Mouse (Mus musculus) layer of hippocampus, adult 8-10 months (tissue): ENCODE data around the gene Akr1d1. TPM values are rescaled to one million over a fixed set of nuclear protein-coding genes. Genes with fewer than 3 reads are reported as not detected.
A peak's percentile ranks its signal among the peaks of the same experiment; 100 is the strongest.

Experiments used
- DNase-seq, 2 experiments: peaks; one replicate each; pipeline ENCODE4 v3.0.0; 2022; ENCODE audit warnings: low spot score in 2 of 2
- total RNA-seq, 4 experiments: library from RNA; stranded (reverse); gene quantifications; 2 replicates each; pipeline ENCODE4 v1.2.4; 2022

Akr1d1 gene
- total RNA-seq, 4 experiments from 2014 or later, result 0.11 to 0.13 TPM; not detected in 2

DNA sequence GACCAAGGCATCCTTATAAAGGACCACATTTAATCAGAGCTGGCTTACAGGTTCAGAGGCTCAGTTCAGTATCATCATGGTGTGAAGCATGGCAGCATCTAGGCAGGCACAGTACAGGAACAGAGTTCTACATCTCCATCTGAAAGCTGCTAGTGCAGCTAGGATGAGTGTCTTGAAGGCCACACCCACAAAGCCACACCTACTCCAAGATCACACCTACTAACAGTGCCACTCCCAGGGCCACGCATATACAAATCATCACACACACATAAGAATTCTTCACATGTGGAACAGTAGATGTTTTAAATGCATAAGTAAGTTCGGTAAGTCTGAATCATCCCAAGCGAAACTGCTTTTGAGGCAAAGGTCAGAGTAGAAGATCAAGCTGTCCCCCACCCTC lies 33.9 kb downstream of the Akr1d1 start:
- DNase-seq, result no peak

DNA sequence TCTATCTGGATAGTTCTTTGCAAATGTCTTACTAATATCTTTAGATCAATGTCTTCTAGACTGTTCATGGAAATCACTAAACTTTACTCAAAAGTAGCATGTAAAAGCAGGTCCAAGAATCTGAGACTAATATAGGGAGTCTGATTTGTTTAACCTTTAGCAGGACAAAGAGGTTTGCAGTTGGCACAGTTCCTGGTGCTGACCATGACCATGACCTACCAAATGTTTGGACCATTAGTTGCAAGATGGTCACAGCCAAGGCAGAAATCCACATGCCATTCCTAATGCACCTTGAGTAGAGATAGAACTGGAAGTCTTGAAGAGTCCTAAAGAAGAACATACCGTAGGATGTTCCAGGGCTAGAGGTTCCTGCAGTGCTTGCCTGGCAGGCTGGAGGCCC lies 37.4 kb downstream of the Akr1d1 start:
- DNase-seq, result no peak

DNA sequence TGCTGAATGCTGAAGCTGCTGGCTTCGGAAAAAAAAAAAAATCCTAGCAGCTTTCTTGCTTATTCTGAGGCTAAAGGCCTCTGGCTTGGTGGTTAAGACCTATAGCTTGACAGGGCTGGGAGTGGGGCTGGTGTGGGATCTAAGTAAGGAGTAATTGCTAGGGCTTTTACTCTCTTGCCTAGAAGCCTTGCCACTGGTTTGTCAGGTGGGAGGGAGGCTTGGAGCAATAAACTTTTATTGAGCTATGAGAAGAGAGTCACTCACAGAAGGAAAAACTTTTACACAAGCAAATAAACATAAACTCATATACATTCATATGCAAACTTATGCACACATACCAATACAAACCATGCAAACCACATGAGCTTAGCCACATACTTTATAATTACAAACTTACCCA lies 42.0 kb downstream of the Akr1d1 start:
- DNase-seq, result no peak

DNA sequence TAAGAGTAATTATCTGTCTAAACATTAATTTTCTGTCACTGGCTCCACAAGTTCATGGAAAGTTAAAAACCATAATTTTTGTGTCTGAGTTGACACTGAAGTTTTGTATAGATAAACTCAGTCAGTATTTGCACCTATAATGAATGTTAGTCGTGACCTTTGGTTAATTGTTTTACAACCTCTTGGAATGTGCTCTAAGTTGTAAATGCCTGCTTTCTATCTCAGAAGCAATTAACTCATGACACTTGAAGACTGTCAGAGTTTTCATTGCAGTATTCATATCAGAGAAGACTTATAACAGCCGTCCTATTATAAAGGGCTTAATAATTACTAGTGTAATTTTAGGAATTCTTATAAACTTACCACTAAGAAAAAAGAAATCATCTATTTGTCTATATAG lies 43.0 kb downstream of the Akr1d1 start:
- DNase-seq, result no peak

GRCm38 (mm10) chr6:37580476-37580875 lies 50.5 kb downstream of the Akr1d1 start:
- DNase-seq, result no peak

DNA sequence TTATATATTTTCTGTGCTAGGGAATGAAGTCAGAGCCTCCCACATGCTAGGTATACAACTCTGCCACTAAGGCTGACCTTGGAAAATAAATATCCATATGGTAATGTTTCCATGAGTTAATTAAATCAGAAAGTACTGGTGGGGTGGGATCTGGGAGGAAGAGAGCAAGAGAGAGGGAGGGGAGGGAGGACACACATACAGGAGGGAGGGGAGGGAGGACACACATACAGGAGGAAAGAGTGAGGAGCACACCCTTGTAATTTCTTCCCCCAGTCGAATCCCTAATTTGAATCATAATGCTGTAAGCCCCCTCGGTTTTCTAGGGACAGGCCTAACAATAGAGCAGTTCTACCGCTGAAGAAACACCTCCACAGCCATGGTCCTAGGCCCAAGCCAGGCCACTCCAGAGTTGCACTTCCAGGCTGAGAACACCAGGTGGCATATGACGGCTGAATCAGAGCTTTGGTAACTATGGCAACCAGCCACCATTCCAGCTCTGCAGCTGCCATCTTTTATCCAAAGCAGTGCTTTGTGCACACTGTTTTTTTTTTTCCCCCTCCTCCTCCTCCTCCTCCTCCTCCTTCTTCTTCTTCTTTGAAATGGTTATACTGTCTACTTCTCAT lies 59.5 kb downstream of the Akr1d1 start:
- DNase-seq, result peak; percentile 57 to 69

DNA sequence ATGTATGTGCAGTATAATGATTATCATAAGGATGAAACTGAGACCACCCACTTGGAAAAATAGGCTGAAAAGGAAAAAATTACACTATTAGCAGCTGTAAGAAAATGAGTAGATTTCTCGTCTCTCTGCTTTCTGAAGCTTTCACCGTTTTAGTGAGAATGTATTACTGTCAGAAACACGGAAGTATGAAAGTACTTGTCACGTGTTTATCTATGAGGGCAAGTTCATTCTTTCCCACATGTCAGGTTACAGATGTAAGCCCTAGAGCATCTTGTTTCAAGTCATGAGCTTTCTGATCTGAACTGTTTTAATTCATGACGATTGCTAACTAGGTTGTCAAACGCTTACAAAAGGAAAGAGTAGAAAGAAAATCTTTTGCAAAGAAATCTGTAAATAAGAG lies 60.8 kb downstream of the Akr1d1 start:
- DNase-seq, result no peak

DNA sequence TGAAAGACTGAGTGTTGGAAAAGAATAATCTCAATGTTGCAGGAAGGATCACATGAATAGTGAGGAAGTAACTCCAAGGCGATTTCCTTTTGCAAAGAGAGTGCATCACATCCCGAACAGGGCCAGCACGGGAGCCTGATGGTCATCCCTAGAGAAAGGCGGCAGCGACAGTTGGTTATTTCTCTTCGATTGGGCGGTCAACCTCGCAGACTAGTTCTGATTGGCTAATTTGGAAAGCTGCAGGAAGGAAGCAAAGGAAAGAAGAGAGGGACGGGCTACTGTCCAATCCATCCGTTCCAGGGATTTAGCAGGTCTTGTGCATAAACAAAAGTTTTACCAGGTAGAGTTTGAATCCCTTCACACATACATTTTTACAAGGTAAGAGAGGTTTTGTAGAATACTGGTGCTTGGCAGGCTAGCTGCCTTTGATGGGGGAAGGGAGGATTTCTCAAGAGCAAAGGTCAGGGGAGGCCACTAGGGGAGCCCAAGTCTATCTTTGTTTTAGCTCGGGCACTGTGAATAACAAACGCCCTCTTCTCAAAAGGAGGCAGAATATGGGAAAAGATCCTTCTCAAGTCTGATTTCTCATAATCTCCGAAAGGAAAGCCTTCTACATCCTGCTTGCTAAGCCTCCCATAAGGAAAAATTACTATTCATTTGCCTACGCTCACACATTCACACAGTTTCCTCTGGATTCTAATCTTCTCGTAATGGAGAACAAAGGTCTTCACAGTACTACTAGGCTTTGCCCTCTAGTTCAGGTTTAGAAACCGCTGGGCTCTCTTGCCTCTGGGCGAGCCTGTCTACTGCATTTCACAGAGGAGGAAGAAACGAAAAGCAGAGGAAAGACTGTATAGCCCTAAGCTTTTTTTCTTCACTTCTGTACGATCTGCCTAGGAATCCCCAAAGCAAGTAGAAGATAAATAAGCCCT lies 62.4 kb downstream of the Akr1d1 start:
- peak; percentile 9 to 11 for DNase-seq

DNA sequence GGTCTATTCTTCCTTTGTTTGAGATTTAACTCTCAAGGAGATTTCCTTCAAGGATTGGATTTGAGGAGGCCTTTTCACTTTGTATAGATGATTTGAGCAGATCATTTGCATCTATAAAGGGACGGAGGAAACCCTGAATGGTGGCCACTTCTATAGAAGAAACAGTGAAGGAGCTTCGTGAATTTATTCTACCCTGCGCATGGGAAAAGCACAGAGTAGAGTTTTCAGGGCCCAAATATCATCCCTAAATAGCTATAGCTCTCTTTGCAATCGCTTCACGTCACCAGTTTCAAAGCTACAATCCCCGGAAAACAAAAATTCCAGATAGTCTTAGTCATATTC lies 63.0 kb downstream of the Akr1d1 start:
- DNase-seq, result no peak

GRCm38 (mm10) chr6:37593551-37594089 lies 63.6 kb downstream of the Akr1d1 start:
- no peak for DNase-seq

GRCm38 (mm10) chr6:37597088-37597487 lies 67.1 kb downstream of the Akr1d1 start:
- DNase-seq, result no peak

DNA sequence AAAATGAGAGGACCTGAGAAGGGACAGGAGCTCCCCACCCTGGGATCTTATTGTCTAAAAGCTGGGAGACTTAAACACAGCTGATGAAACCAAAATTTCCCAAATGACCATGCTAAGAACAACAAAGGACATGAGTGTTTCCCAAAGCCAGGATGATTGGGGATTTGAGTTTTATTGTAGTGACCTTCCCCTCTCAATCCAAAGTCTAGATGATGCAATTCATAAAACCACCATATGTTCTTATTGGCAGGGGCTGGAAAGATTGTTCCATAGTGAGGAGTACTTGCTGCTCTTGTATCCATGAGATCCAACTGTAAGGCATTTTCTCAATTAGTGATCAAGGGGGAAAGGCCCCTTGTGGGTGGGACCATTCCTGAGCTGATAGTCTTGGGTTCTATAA lies 68.1 kb downstream of the Akr1d1 start:
- DNase-seq, result no peak

- DNase-seq, result no peak
Observed at GRCm38 (mm10) chr6:37600976-37601498, 71.1 kb downstream of the Akr1d1 start.

DNA sequence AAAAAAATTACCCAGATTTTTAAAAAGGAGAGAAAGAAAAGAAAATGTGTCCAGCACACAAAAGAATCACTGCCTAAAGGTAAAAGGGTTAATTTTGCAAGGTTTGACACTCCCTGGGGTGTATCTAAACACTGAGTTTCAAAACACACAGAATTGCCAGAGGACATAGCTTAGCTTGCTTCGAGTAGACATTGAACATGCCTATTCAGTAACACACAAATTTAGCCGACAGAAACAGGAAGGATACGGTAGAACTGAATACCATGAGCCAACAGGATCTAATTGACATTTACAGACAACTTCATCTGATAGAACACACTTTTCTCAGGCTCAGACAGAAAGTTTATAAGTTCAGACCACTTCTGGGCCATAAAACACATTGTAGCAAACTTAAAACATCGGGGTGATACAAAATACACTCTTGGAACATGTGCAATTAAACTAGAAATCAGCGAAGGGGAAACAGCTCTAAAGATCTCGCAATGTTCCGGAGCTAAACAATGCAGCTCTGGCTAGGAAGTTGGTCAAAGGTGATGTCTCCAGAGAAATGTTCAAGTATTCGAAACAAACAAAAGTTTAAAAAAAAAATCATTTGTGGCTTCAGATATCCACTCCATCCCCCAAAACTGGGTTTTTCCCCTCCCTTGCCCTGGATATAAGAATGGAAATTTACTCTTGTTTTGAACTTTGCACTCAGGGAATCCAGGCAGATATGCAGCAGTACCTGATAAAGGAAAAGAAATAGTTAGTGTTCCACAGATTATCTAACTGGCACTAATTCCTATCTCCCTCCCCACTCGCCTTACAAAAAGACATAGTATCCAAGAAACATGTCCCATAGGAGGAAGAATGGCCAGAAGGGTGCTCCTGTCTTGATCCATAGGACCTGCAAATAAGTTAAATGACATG lies 73.1 kb downstream of the Akr1d1 start:
- no peak for DNase-seq

- no peak for DNase-seq
Observed at GRCm38 (mm10) chr6:37604178-37604883, 74.4 kb downstream of the Akr1d1 start.

DNA sequence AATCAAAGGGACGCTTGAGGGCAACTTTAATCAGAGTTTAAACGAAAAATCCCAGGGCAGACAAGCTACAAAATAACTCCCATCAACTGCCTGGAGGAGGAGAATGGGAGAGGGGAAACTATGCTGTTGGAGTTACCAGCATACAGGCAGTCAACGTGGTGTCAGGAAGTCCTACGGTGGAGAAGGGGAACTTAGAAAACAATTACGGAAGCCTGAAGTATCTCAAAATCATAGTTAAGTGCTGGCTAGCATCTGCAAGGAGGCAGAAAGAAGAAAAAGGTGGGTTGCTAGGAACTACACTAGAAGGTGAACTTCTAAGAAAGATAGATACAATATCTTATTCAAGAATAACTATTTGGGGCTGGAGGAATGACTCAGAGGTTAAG lies 74.9 kb downstream of the Akr1d1 start:
- no peak for DNase-seq

- no peak for DNase-seq
Observed at GRCm38 (mm10) chr6:37607511-37608289, 77.7 kb downstream of the Akr1d1 start.

GRCm38 (mm10) chr6:37612603-37613284 lies 82.8 kb downstream of the Akr1d1 start:
- no peak for DNase-seq

DNA sequence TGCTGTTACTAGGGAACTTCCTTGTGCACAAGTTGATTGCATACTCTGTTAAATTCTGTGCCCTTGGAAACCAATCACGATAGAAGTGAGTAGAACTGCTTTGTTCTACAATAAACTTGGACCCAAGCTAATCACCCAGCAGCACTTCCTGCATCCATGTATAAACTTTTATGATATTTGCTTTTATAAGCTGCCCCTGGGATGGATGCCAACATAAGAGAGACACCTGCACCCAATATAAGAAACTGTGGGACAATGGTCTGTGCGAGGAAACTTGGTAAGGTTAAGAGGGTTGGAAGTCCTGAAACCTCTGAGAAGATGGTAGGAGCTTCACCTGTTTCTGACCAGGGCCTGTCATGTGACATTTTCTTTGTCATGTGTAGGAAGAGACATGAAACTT lies 85.5 kb downstream of the Akr1d1 start:
- no peak for DNase-seq
